Mouse (Mus musculus) kidney, adult 2 months (tissue): ENCODE measurements around the gene Uqcrq.

ENCODE experiments used
- CTCF ChIP-seq: fragments of 200-500 bp; conservative IDR thresholded peaks from 2 replicates; pipeline ENCODE4 v1.5.1; 2011; ENCODE audit warnings: low read depth, mild to moderate bottlenecking, control low read depth, low read length, moderate library complexity, mixed read lengths; ENCODE audit not compliant: insufficient read depth, insufficient read length
- POLR2A ChIP-seq: fragments of 200-500 bp; IDR thresholded peaks from one replicate; pipeline ENCODE4 v1.6.1; 2011; ENCODE audit warnings: low read depth, low read length, control low read depth

GRCm38 (mm10) chr11:53383758-53384428 lies 46.7 kb downstream of the Uqcrq start:
- TF ChIP-seq CTCF (no peak), POLR2A (no peak)
